8 mouse cellular contexts compared by ENCODE assay signal in genomic region chr17:81064279-81064978, GRCm38 (mm10). TPM values are rescaled to one million over a fixed set of nuclear protein-coding genes. Genes with fewer than 3 reads are reported as not detected.
DNase-seq lines count a peak whose midpoint lies in the region; ATAC-seq and TF ChIP-seq lines count a peak whose summit lies in the region.

No protein-coding gene starts in this region.

- TF ChIP-seq POLR2A in cortical plate, adult 2 months (IDR thresholded peaks at IDR 0.05; ENCODE audit: extremely low read depth, insufficient read depth, low read length): no peak

- no peak for TF ChIP-seq CTCF in cortical plate, adult 2 months (IDR thresholded peaks at IDR 0.05; ENCODE audit: extremely low read depth, insufficient read depth, low read length)
- TF ChIP-seq CTCF in lung, postnatal 0 days (IDR thresholded peaks at IDR 0.05): no peak

- H3K27me3 ChIP-seq in heart, embryonic 11.5 days (ENCODE audit: control insufficient read depth, insufficient read depth, low read length): no peaks in the 10 kb centered on the region
- H3K27me3 ChIP-seq in lung, postnatal 0 days (replicated peaks; ENCODE audit: insufficient read depth, low read length): no peaks in the 10 kb centered on the region
- no peaks in the 10 kb centered on the region for H3K27me3 ChIP-seq in stomach, embryonic 14.5 days (ENCODE audit: control insufficient read depth, insufficient read depth, low read length)

- peak overlapping the region; percentile 95 for H3K27ac ChIP-seq in cortical plate, adult 2 months (ENCODE audit: insufficient read depth, low read length)
- peak overlapping the region; percentile 64 for H3K27ac ChIP-seq in heart, embryonic 11.5 days (ENCODE audit: low read depth, low read length)
- peak overlapping the region; percentile 77 for H3K27ac ChIP-seq in lung, postnatal 0 days (ENCODE audit: low read length)
- peak overlapping the region; percentile 73 for H3K27ac ChIP-seq in stomach, embryonic 14.5 days (ENCODE audit: low read length)

- DNase-seq in adrenal gland, postnatal 10 days: peak; percentile 24
- no peak for DNase-seq in adrenal gland, postnatal 4 days (ENCODE audit: low spot score in 2 of 2)
- peak; percentile 31 for DNase-seq in ES-CJ7 (ENCODE audit: low read depth, low spot score)
- peak; percentile 24 for DNase-seq in kidney, postnatal 10 days
- peak; percentile 61 for DNase-seq in lung, postnatal 0 days (ENCODE audit: low spot score)

- no peaks in the 10 kb centered on the region for H3K9me3 ChIP-seq in heart, embryonic 11.5 days (replicated peaks; ENCODE audit: control insufficient read depth, low read length)
- H3K9me3 ChIP-seq in lung, postnatal 0 days (ENCODE audit: low read length): no peaks in the 10 kb centered on the region
- H3K9me3 ChIP-seq in stomach, embryonic 14.5 days (ENCODE audit: control insufficient read depth, low read depth, low read length): no peaks in the 10 kb centered on the region; the same call in 1 of the 2 replicates

- 16% methylated on average over 28 of the region's 28 CpGs for WGBS in heart, embryonic 11.5 days (ENCODE audit: insufficient replicate concordance)
- WGBS in lung, postnatal 0 days: 9% methylated on average over 26 of the region's 28 CpGs
- 11% methylated on average over 28 of the region's 28 CpGs for WGBS in stomach, embryonic 14.5 days

- peak overlapping the region; percentile 76 for H3K4me2 ChIP-seq in heart, embryonic 11.5 days
- H3K4me2 ChIP-seq in lung, postnatal 0 days (replicated peaks; ENCODE audit: low read depth, low read length): peak overlapping the region; percentile 65
- H3K4me2 ChIP-seq in stomach, embryonic 14.5 days (replicated peaks; ENCODE audit: low read depth, low read length): peak overlapping the region; percentile 56

- peaks cover 4% of the 10 kb centered on the region; the same call in 1 of the 2 replicates for H3K4me1 ChIP-seq in cortical plate, adult 2 months (ENCODE audit: control insufficient read depth, insufficient read depth, low read length)
- H3K4me1 ChIP-seq in heart, embryonic 11.5 days (ENCODE audit: control insufficient read depth, insufficient read depth, low read length): peaks cover 10% of the 10 kb centered on the region
- H3K4me1 ChIP-seq in lung, postnatal 0 days (ENCODE audit: insufficient read depth, low read depth, low read length): no peaks in the 10 kb centered on the region
- H3K4me1 ChIP-seq in stomach, embryonic 14.5 days (ENCODE audit: control insufficient read depth, insufficient read depth, low read length): peaks cover 9% of the 10 kb centered on the region

- TF ChIP-seq EP300 in lung, postnatal 0 days (IDR thresholded peaks at IDR 0.05): no peak

- peak; percentile 72 for ATAC-seq in heart, embryonic 11.5 days (replicated peaks; ENCODE audit: insufficient number of reproducible peaks, low FRiP score, low TSS enrichment)
- peak; percentile 82 for ATAC-seq in lung, postnatal 0 days
- peak; percentile 75 for ATAC-seq in stomach, embryonic 14.5 days (ENCODE audit: insufficient number of reproducible peaks, insufficient read depth, low FRiP score, low read depth)

- H3K9ac ChIP-seq in heart, embryonic 11.5 days (ENCODE audit: low read depth, low read length): peak overlapping the region; percentile 98
- peak overlapping the region; percentile 77 for H3K9ac ChIP-seq in lung, postnatal 0 days (replicated peaks; ENCODE audit: low read depth)
- peak overlapping the region; percentile 89 for H3K9ac ChIP-seq in stomach, embryonic 14.5 days (replicated peaks; ENCODE audit: low read depth, low read length)

- no peaks in the 10 kb centered on the region for H3K36me3 ChIP-seq in heart, embryonic 11.5 days (ENCODE audit: control insufficient read depth, insufficient read depth, low read length)
- no peaks in the 10 kb centered on the region for H3K36me3 ChIP-seq in lung, postnatal 0 days (ENCODE audit: insufficient read depth, low read length)
- H3K36me3 ChIP-seq in stomach, embryonic 14.5 days (ENCODE audit: control insufficient read depth, insufficient read depth, low read length): no peaks in the 10 kb centered on the region

- peak overlapping the region; percentile 82 for H3K4me3 ChIP-seq in cortical plate, adult 2 months (ENCODE audit: insufficient read depth, low read length)
- H3K4me3 ChIP-seq in heart, embryonic 11.5 days (ENCODE audit: low read depth, low read length): peak overlapping the region; percentile 82
- H3K4me3 ChIP-seq in lung, postnatal 0 days (ENCODE audit: low read depth, low read length): peak overlapping the region; percentile 84
- peak overlapping the region; percentile 89 for H3K4me3 ChIP-seq in stomach, embryonic 14.5 days (ENCODE audit: low read depth, low read length)

RNA-seq across cellular contexts. Expression of gene Thumpd2, which starts 0.5 kb away (rescaled TPM):
- 1 to 10 TPM; 7.7 to 10.0 TPM for total RNA-seq in adrenal gland, postnatal 10 days (2021)
- 10 to 100 TPM; 17.4 to 19.2 TPM for total RNA-seq in adrenal gland, postnatal 4 days (2021)
- 3.5 and 3.7 TPM in 2 replicates for polyA plus RNA-seq in cortical plate, adult 2 months (2012; rRNA removed)
- polyA plus RNA-seq in heart, embryonic 11.5 days (2014; fragmentation: Nextera tagmentation; extraction: Ambion mirVana): 11.0 and 12.0 TPM in 2 replicates
- 9.0 and 10.0 TPM in 2 replicates for polyA plus RNA-seq in lung, postnatal 0 days (2015; fragmentation: Nextera tagmentation; extraction: Ambion mirVana)
- polyA plus RNA-seq in stomach, embryonic 14.5 days (2014; fragmentation: Nextera tagmentation; extraction: Ambion mirVana): 13.0 and 15.2 TPM in 2 replicates

Comparison
In these comparisons a context has a peak if more than half of its experiments do, and no peak if none do; other contexts are left out.
1. DNase-seq: peak in adrenal gland, postnatal 10 days (single experiment), ES-CJ7 (single experiment), kidney, postnatal 10 days (single experiment) and lung, postnatal 0 days (single experiment); none in adrenal gland, postnatal 4 days (0 of 2).
2. Peak in every context shown above with its lines, with median percentiles within 50 percentile points of each other: H3K27ac ChIP-seq, H3K4me3 ChIP-seq, ATAC-seq, H3K4me2 ChIP-seq and H3K9ac ChIP-seq.